Mouse (Mus musculus): ENCODE results near the gene Rgl2.
"Not testable (repeated sequence)": the region's sequence is repeated elsewhere in the genome, so short reads cannot be mapped to it uniquely, and the experiment has no call there.

Gene Rgl2

DNA sequence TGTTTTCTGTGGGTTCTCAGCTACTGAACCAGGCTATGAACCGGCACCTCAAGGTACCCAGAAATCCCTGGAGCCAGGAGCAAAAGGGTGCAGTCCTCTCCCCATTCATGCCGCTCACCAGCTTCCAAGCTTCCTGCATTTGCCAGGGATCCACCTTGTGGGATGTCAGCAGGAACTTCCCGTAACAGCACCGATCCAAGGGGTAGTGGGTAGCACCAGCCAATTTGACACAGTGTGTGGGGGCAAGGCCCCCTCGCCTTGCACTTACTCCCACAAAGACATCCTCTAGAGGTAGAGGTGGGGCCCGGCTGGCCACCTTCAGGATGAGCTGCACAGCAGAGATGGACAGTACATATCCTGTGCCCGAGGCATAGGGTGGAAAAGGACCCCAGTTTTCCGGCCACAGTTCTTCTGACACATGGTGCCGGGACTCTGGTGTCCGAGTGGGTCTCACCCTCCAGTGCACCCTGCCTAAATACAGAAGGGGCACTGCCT, 20.8 kb downstream of the Rgl2 start:
- Histone ChIP-seq H3K36me3 (ENCODE audit: insufficient read depth, low read length) (peaks cover 93% of the 10 kb centered on the region), H3K27me3 (ENCODE audit: insufficient read depth, low read length) (no peaks in the 10 kb centered on the region), H3K4me3 (replicated peaks; ENCODE audit: low read length) (peak overlapping the region; percentile 95), H3K9me3 (ENCODE audit: low read length) (no peaks in the 10 kb centered on the region), H3K4me1 (replicated peaks; ENCODE audit: low read depth, low read length) (peaks cover 65% of the 10 kb centered on the region)
- no peak for TF ChIP-seq CTCF (conservative IDR thresholded peaks at IDR 0.05; ENCODE audit: low read length)

DNA sequence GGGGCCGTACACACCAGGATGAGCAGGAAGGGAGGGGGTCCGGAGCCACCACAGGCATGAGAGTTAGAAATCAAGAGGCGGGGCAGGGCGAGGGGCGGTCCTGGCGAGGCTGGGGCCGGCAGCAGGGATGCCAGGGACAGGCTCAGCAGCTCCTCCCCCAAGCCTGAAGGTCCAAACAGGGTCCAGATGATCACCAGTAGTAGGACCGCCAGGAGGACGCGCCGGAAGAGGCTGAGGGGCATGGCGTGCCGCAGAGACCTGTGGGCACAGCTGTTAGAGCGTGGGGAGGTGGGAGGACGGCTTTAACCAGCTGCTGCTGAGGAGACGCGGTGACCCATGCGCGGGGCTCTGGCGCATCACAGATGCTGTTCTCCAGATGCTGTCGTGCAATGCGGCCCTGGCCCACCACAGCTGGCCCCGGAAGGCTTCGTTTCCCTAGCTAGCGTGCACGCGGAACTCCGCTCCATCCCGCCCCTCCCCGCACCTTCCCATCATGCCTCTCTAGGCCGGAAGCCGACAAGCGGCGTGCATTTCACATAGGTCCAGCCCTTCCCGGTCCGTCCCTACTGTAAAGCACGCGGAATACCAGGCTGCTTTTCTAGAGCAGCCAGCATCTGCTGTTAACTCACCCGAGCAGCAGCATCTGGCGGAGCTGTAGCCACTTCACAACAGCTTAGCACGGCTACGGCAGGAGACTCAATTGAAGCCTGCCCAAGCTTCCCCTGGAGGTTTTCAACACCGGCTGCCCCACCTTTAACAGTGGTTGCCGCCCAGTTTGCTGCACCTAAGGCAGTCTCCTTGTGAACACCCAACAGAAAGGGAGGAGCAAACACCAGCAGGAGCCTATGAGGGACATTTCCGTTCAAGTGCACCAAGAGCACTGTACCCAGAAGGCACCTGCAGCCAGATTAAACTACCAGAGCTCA, 21.9 kb downstream of the Rgl2 start, which contains the start of gene B3galt4:
Gene B3galt4, minus strand, starts transcription at position 468 of the 926 bp plus-strand sequence.
- Histone ChIP-seq H3K4me1 (replicated peaks; ENCODE audit: low read depth, low read length) (peaks cover 66% of the 10 kb centered on the region), H3K36me3 (ENCODE audit: insufficient read depth, low read length) (peaks cover 83% of the 10 kb centered on the region), H3K4me3 (replicated peaks; ENCODE audit: low read length) (peak within 1 kb of the TSS; percentile 95), H3K27me3 (ENCODE audit: insufficient read depth, low read length) (no peaks in the 10 kb centered on the region), H3K9me3 (ENCODE audit: low read length) (no peaks in the 10 kb centered on the region)
- TF ChIP-seq NANOG (IDR thresholded peaks at IDR 0.05; ENCODE audit: borderline replicate concordance, low read length) = peak; percentile 50; the same call in 1 of the 2 replicates
- no peak for TF ChIP-seq POU5F1 (IDR thresholded peaks at IDR 0.05; ENCODE audit: borderline replicate concordance, low read length)
- TF ChIP-seq CTCF (conservative IDR thresholded peaks at IDR 0.05; ENCODE audit: low read length) = no peak

DNA sequence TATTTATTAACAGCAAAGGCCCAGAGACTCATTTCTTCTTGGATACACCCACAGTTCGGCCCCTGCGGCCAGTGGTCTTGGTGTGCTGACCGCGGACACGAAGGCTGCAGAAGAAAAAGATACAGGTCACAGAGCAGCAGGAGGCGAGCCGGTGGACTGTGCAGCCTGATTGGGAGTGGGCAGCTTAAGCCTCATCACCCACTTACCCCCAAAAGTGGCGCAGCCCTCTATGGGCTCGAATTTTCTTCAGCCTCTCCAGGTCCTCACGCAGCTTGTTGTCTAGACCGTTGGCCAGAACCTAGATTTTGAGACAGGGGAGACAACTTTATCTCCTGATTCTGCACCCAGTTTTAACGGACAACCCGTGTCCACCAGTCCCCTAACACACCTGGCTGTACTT, 22.7 kb downstream of the Rgl2 start:
- H3K27me3 ChIP-seq (ENCODE audit: insufficient read depth, low read length); H3K9me3 ChIP-seq (ENCODE audit: low read length): not testable (repeated sequence)
- peaks cover 75% of the 10 kb centered on the region for H3K36me3 ChIP-seq (ENCODE audit: insufficient read depth, low read length)
- H3K4me1 ChIP-seq (replicated peaks; ENCODE audit: low read depth, low read length) = peaks cover 72% of the 10 kb centered on the region
- peak overlapping the region; percentile 95 for H3K4me3 ChIP-seq (replicated peaks; ENCODE audit: low read length)

DNA sequence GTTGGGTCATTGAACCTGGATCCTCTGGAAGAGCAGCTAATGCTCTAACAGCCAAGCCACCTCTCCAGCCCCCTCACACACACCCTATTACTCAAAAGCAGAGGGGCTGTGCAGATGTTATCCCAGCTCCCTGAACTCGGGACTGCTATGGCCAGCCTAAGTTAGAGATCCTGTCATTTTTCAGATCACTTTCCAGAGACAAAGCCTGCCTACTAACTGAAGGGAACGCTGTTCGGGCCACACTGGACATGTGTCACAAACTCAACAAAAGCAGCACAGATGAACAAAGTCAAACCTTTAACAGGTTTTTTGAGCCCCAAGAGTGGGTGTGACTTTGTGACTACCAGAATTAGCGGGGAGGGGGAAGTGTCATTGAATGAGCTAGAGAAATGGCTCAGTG, 23.5 kb downstream of the Rgl2 start:
- TF ChIP-seq POU5F1 (IDR thresholded peaks at IDR 0.05; ENCODE audit: borderline replicate concordance, low read length) (no peak), NANOG (IDR thresholded peaks at IDR 0.05; ENCODE audit: borderline replicate concordance, low read length) (no peak), CTCF (conservative IDR thresholded peaks at IDR 0.05; ENCODE audit: low read length) (no peak)
- H3K4me1 ChIP-seq (replicated peaks; ENCODE audit: low read depth, low read length) = peaks cover 70% of the 10 kb centered on the region

DNA sequence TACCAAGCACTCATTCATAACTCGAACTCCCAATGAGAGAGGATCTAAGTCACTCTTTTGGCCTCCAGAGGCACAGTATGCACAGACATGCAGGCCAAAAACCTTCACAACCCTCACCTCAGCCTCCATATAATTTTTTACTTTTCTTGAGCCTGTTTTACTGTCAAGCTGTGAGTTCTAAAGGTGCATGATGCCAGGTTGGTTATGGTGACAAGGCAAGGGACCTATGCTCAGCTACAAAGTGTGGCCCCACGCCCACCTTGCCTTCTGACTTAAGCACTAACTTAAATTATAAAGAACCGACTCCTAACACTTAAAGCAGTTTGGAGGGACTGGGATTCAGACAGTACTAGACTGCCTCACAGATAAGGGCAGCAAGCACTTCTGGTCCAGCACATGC, 24.0 kb downstream of the Rgl2 start:
- peaks cover 74% of the 10 kb centered on the region for H3K36me3 ChIP-seq (ENCODE audit: insufficient read depth, low read length)
- no peaks in the 10 kb centered on the region for H3K27me3 ChIP-seq (ENCODE audit: insufficient read depth, low read length)
- no peaks in the 10 kb centered on the region for H3K9me3 ChIP-seq (ENCODE audit: low read length)
- H3K4me3 ChIP-seq (replicated peaks; ENCODE audit: low read length) = peak overlapping the region; percentile 95
- peaks cover 66% of the 10 kb centered on the region for H3K4me1 ChIP-seq (replicated peaks; ENCODE audit: low read depth, low read length)
- TF ChIP-seq CTCF (conservative IDR thresholded peaks at IDR 0.05; ENCODE audit: low read length) (no peak), NANOG (IDR thresholded peaks at IDR 0.05; ENCODE audit: borderline replicate concordance, low read length) (no peak), POU5F1 (IDR thresholded peaks at IDR 0.05; ENCODE audit: borderline replicate concordance, low read length) (no peak)

More for the DNA sequence above, 23.5 kb downstream of the Rgl2 start:
- no peaks in the 10 kb centered on the region for H3K9me3 ChIP-seq (ENCODE audit: low read length)
- peak overlapping the region; percentile 95 for H3K4me3 ChIP-seq (replicated peaks; ENCODE audit: low read length)
- H3K36me3 ChIP-seq (ENCODE audit: insufficient read depth, low read length) = peaks cover 74% of the 10 kb centered on the region
- H3K27me3 ChIP-seq (ENCODE audit: insufficient read depth, low read length) = no peaks in the 10 kb centered on the region

DNA sequence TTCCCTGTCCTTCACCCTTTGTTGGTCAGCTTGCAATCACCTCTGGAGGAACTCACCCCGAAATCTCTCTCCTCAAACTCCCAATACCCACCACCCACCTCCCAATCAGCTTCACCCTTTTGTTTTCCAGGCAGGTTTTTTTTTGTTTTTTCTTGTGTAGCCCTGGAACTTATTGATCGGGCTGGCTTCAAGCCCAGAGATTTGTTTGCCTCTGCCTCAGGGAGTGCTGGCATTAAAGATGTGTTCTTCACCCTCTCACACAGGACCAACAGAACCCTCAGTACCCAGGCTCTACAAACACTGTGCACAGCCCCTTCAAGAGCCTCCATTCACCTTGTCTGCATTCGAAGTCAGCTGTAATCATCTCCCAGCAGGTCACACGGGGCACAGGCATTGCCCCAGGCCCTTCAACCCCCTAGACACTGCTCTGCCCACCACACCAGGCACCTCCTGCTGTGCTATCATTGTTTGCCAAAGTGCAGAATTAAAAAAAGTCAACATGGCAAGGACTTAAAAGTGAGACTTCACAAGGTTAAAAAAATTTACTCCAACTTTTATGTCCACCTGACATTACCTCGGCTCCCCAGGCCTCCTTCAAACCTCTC, 24.7 kb downstream of the Rgl2 start:
- Histone ChIP-seq H3K4me1 (replicated peaks; ENCODE audit: low read depth, low read length) (peaks cover 58% of the 10 kb centered on the region), H3K36me3 (ENCODE audit: insufficient read depth, low read length) (peaks cover 74% of the 10 kb centered on the region), H3K9me3 (ENCODE audit: low read length) (no peaks in the 10 kb centered on the region), H3K4me3 (replicated peaks; ENCODE audit: low read length) (peak overlapping the region; percentile 95), H3K27me3 (ENCODE audit: insufficient read depth, low read length) (no peaks in the 10 kb centered on the region)
- TF ChIP-seq NANOG (IDR thresholded peaks at IDR 0.05; ENCODE audit: borderline replicate concordance, low read length) = no peak
- TF ChIP-seq CTCF (conservative IDR thresholded peaks at IDR 0.05; ENCODE audit: low read length) = no peak
- TF ChIP-seq POU5F1 (IDR thresholded peaks at IDR 0.05; ENCODE audit: borderline replicate concordance, low read length) = no peak

DNA sequence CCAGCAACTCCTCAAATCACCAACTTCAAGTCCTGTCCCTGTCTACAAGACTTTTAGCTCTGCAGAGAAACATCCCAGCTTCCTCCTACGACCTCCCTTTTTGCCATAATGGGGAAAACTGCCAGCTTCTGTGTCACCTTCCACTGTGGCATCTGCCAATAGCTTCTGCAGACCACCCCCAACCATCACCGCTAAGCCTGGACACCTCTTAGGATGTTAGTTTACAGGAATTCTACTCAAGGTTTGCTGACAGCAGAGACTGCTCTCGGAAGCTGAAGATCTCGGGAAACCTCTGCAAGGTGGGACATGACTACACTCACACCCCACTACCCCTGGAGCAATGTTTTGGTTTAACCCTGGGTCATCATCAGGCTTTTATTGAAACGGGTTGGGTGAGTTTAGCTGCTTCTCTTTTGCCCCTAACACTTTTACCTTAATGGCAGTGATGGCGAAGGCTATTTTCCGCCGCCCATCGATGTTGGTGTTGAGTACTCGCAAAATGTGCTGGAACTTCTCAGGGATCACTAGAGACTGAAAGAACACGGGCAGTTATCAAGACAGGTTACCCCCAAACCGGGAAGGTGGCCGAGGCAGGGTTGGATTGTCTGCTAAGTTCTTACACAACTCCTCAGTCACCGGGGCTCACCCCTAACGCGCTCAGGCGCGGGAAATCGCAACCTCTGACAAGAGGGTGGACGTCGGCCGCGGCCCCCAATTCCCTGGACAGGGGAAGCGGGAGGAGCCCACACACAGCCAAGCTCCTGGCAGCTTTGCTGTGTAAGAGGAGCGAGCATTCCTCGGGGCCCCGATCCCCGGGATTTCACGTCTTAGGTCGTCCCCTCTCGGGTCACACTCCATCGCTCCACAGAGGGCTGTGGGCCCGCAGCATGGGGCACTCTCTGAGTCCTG, 25.6 kb downstream of the Rgl2 start:
- Histone ChIP-seq H3K27me3 (ENCODE audit: insufficient read depth, low read length) (no peaks in the 10 kb centered on the region), H3K9me3 (ENCODE audit: low read length) (no peaks in the 10 kb centered on the region), H3K4me1 (replicated peaks; ENCODE audit: low read depth, low read length) (peaks cover 54% of the 10 kb centered on the region), H3K36me3 (ENCODE audit: insufficient read depth, low read length) (peaks cover 74% of the 10 kb centered on the region), H3K4me3 (replicated peaks; ENCODE audit: low read length) (peak overlapping the region; percentile 95)
- TF ChIP-seq POU5F1 (IDR thresholded peaks at IDR 0.05; ENCODE audit: borderline replicate concordance, low read length) (no peak), CTCF (conservative IDR thresholded peaks at IDR 0.05; ENCODE audit: low read length) (no peak), NANOG (IDR thresholded peaks at IDR 0.05; ENCODE audit: borderline replicate concordance, low read length) (no peak)
